Mouse (Mus musculus) layer of hippocampus, adult 6 months (tissue): Measurements from ENCODE around the gene Krt16. TPM values are rescaled to one million over a fixed set of nuclear protein-coding genes. Genes with fewer than 3 reads are reported as not detected.

Experiments used
- long read RNA-seq, 2 experiments: library from polyadenylated mRNA; unstranded; transcript quantifications; one replicate each; pipeline ENCODE4 v2.0.0; 2019 to 2020
- polyA plus RNA-seq: library from polyadenylated mRNA; unstranded; fragments of <200 nt; fragmentation: Nextera tagmentation; gene quantifications from 2 replicates; pipeline ENCODE4 v1.2.3, GENCODE M21; 2021

Gene Krt16
- not detected in 2 replicates for polyA plus RNA-seq
- long read RNA-seq, experiment 1: 0 reads
- long read RNA-seq, experiment 2: 0 reads

GRCm38 (mm10) chr11:100248852-100249465, at the start of gene Krt16:
Gene Krt16, minus strand, starts transcription at chr11:100248902.

GRCm38 (mm10) chr11:100269821-100270332, 21.2 kb upstream of the Krt16 start, which contains the start of gene Krt42:
Gene Krt42, minus strand, starts transcription at chr11:100269871.

GRCm38 (mm10) chr11:100260514-100261234, 12.0 kb upstream of the Krt16 start, which contains the start of gene Krt17:
Gene Krt17, minus strand, starts transcription at chr11:100261029.

GRCm38 (mm10) chr11:100207498-100207897, 41.2 kb downstream of the Krt16 start, which contains the start of gene Krt14:
Gene Krt14, minus strand, starts transcription at chr11:100207548.

Other genes starting within 250 kb of the Krt16 start
- gene Krt33a, start 232.7 kb downstream of the Krt16 start, polyA plus RNA-seq: not detected in 2 replicates
- not detected in 2 replicates for gene Krt33b, start 219.0 kb downstream of the Krt16 start, polyA plus RNA-seq
- gene Krt34, start 207.3 kb downstream of the Krt16 start, polyA plus RNA-seq: not detected in 2 replicates
- gene Krt31, start 198.4 kb downstream of the Krt16 start, polyA plus RNA-seq: not detected in 2 replicates
- not detected in 2 replicates for gene Krt32, start 160.7 kb downstream of the Krt16 start, polyA plus RNA-seq
- gene Krt35, start 152.7 kb downstream of the Krt16 start, polyA plus RNA-seq: not detected in 2 replicates
- gene Krt36, start 143.3 kb downstream of the Krt16 start, polyA plus RNA-seq: not detected in 2 replicates
- not detected in 2 replicates for gene Krt13, start 127.3 kb downstream of the Krt16 start, polyA plus RNA-seq
- 3.1 and 4.5 TPM in 2 replicates for gene Krt15, start 113.0 kb downstream of the Krt16 start, polyA plus RNA-seq
- gene Krt19, start 100.2 kb downstream of the Krt16 start, polyA plus RNA-seq: 0.36 TPM in 1 of 2 replicates, not detected in the other
- gene Krt9, start 55.7 kb downstream of the Krt16 start, polyA plus RNA-seq: 0.33 and 0.45 TPM in 2 replicates
- 0.13 TPM in 1 of 2 replicates, not detected in the other for gene Krt14, start 41.4 kb downstream of the Krt16 start, polyA plus RNA-seq
- gene Krt17, start 12.1 kb upstream of the Krt16 start, polyA plus RNA-seq: 0.15 and 0.26 TPM in 2 replicates
- 0.13 TPM in 1 of 2 replicates, not detected in the other for gene Krt42, start 21.0 kb upstream of the Krt16 start, polyA plus RNA-seq
- 517 and 668 TPM in 2 replicates for gene Eif1, start 71.0 kb upstream of the Krt16 start, polyA plus RNA-seq
- gene Gast, start 85.5 kb upstream of the Krt16 start, polyA plus RNA-seq: 0.40 TPM in 1 of 2 replicates, not detected in the other
- 27.8 and 29.6 TPM in 2 replicates for gene Hap1, start 107.2 kb upstream of the Krt16 start, polyA plus RNA-seq
- 35.2 and 59.0 TPM in 2 replicates for gene Jup, start 148.9 kb upstream of the Krt16 start, polyA plus RNA-seq
- gene P3h4, start 165.9 kb upstream of the Krt16 start, polyA plus RNA-seq: 17.5 and 18.0 TPM in 2 replicates
- 8.8 and 10.2 TPM in 2 replicates for gene Fkbp10, start 166.8 kb upstream of the Krt16 start, polyA plus RNA-seq
- gene Nt5c3b, start 192.9 kb upstream of the Krt16 start, polyA plus RNA-seq: 42.8 and 48.5 TPM in 2 replicates
- gene Klhl10, start 193.0 kb upstream of the Krt16 start, polyA plus RNA-seq: 0.31 and 0.34 TPM in 2 replicates
- gene Klhl11, start 223.8 kb upstream of the Krt16 start, polyA plus RNA-seq: 16.7 and 17.7 TPM in 2 replicates